Mouse (Mus musculus): Measurements from ENCODE around the gene Thbs1.
"Not testable (repeated sequence)": the region's sequence is repeated elsewhere in the genome, so short reads cannot be mapped to it uniquely, and the experiment has no call there.

Gene Thbs1

GRCm38 (mm10) chr2:118115647-118116046 lies 4.0 kb downstream of the Thbs1 start:
- DNase-seq: no peak

GRCm38 (mm10) chr2:118116180-118116579 lies 4.5 kb downstream of the Thbs1 start:
- DNase-seq: no peak

DNA sequence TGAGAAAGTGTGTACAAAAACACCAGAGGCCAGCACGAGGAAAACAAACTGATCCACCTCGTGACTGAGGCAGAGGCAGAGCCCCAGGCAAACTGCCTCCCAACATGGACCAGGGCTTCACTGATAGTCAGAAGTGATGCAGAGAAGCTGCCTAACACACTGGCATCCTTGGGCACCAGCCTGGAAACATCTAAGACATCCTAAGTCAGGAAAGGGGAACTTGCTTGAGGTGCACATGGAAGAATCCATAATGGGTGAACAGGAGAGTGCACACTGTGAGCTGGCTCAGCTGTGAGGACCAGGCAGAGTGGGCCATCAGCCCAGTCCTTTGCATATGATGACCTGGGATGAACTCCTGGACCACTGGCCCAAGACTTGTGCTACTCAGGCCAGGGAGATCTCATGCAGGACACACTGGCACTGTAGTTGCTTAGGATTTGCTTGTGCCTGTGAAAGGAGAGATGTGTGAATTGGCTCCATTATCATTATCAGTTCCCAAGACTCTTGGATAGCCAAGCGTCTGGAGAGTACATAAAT lies 5.1 kb downstream of the Thbs1 start:
- no peak for DNase-seq

DNA sequence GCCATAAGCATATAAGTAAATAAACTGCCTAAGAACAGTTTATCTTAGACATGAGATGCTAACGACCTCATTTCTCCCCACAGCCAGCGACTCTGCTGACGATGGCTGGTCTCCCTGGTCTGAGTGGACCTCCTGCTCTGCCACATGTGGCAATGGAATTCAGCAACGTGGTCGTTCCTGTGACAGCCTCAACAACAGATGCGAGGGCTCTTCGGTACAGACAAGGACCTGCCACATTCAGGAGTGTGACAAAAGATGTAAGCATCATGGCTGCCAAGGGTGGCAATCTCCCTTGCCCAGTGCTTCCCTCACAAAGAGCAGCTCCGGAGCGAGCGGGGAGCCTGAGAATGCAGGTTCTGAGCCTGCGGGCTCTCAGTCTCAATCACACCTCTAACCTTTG lies 5.7 kb downstream of the Thbs1 start:
- DNase-seq: no peak

DNA sequence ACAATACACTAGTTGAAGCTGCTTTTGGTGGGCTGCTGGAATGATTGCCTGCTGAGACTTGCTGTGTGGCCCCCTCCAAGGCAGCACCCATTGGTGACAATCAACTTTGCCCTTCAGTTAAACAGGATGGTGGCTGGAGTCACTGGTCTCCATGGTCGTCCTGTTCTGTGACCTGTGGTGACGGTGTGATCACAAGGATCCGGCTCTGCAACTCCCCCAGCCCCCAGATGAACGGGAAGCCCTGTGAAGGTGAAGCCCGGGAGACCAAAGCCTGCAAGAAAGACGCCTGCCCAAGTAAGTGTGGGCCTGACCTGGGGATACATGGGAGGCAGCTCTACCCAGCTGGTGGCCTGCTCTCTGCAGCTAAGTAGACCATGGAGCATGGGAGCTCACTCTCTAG lies 6.4 kb downstream of the Thbs1 start:
- DNase-seq: no peak

GRCm38 (mm10) chr2:118118515-118118914 lies 6.8 kb downstream of the Thbs1 start:
- no peak for DNase-seq

- DNase-seq: no peak
Observed at GRCm38 (mm10) chr2:118119684-118120083, 8.0 kb downstream of the Thbs1 start.

DNA sequence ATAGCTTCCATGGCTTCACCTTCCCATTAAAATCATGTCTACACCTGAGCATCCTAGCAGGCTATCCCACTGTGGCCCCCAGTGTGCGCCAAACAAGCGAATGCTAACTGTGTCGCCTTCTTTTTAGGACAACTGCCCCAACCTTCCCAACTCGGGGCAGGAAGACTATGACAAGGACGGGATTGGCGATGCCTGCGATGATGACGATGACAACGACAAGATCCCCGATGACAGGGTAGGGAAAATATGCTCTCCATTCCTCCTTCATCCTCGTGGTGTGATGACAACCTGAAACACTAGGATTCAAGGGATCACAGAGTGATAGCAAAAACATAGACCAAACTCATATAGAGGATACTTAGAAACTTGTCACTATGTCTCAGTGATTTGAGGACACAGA lies 8.4 kb downstream of the Thbs1 start:
- DNase-seq: no peak

DNA sequence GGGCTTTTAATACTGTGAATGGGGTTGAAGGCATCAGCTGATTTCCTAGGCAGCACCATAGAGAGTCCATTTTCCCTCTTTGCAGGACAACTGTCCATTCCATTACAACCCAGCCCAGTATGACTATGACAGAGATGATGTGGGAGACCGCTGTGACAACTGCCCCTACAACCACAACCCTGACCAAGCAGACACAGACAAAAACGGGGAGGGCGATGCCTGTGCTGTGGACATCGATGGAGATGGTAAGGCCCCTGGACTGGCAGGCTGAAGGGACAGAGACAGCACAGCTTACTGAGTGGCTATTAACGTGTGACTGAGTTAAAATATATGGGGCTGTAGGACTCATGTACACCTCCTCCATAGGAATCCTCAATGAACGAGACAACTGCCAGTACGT lies 9.1 kb downstream of the Thbs1 start:
- DNase-seq: no peak

DNA sequence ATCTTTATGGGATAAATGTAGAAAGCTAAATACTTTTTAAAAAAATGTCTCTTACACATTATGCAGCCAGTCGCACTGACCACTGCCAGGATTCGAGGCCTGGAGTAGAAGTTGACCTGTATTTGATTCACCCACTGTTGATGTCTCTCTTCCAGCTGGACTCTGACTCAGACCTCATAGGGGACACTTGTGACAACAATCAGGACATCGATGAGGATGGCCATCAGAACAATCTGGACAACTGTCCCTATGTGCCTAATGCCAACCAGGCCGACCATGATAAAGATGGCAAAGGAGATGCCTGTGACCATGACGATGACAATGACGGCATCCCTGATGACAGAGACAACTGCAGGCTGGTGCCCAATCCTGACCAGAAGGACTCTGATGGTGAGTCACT lies 10.6 kb downstream of the Thbs1 start:
- no peak for DNase-seq

GRCm38 (mm10) chr2:118123743-118124142 lies 12.1 kb downstream of the Thbs1 start:
- no peak for DNase-seq

DNA sequence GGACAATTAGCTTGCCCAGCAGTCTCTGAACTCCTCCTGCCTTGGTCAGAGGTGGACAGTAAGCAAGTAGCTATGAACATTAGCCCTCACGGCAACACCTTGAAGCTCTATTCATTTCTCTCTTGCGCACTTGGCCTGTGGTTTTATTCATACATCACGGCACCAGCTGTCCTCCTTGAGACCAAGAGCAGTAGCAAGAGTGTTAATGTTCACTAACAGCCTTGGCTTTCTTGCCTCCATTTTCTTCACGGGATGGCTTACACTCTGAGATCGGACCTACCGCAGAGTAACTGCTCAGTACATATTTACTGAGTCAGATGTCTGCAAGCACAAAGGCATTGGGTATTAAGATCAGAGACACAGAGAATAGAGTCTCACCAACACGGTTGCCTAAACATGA lies 12.8 kb downstream of the Thbs1 start:
- no peak for DNase-seq

DNA sequence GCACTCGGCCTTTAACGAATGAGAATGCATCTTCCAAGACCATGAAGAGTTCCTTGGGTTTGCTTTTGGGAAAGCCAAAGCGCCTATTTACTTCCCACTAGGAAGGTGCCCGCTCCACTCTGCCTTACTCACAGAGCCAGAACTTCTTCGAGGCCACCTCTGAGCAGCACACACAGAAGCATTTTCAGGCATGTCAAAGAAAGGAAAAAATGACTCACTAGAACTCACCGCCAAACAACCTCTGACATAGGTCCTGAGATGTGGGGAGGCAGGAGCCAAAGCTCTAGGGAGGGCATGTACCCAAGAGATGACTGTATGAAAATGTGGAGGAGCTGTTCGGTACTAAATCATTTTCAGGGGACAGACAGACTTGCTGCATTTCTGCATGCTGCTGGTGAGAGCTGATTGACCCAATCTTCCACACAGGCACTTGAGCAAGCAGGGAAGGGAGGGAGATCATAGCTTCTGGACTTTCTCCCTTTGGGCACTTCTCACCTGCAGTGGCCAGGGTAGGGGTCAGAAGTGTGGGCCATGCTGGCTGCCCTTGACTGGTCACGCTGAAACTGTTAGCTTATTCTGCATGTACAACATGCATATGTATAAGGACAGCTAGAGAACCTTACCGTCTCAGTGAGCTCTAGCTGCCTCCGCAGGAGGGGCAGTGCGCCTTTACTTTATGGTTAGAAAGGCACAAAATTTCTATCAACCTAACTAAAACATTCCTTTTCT lies 13.7 kb downstream of the Thbs1 start:
- peak; percentile 67 for DNase-seq

DNA sequence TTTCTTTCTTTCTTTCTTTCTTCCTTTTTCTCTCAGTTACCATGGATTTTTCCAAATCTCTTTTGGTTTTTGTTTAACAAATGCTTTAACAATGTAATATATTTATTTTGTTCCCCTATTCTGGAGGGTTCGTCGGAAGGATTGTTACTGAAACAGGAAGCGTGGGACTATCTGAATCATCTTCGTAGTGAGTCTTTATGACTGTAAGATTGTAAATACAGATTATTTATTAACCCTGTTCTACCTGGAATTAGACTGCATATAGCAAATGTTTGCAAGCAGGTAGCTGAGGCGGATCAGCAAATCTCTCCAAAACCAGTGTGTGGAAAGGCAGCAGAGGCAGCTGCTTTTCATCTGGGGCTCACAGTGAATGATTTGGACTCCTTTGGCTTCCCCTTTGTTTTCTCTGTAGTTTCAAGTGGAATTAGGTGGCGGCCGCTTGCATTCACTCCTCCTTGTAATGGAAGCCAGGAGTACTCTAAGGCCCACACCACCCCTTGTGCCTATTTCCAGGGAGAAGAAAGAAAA lies 14.3 kb downstream of the Thbs1 start:
- no peak for DNase-seq

DNA sequence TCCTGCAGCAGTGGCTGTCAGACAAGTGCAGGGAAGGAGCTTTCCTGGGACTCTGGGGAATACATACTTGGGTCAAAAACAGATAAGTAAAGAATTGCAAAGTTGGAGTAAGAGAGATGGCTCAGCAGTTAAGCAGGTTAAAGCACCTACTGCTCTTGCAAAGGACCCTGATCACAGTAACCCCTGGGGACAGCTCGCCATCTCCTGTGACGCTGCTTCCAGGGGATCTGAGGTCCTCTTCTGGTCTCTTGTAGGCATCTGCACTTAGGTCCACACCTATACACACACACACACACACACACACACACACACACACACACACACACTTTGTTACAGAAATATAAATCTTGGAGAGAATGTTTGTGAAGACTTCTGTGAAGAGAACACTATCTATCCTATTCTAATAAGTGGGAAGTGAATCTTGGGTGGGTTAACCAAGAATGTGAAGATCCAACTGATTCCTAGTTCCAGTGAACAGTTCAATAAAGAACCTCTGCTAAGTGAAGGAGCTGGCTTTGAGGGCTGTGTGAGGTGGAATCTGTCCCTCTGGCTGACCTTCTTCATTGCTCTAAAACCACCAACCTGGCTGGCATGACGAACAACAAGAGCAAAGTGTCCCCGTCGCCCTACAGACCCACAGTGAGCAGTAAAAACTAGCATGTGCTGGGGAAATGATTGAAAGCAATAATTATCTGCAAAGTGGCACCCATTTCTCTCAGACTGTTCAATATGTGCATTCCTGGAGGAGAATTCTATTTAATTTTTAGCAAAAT lies 16.0 kb downstream of the Thbs1 start:
- DNase-seq: no peak

DNA sequence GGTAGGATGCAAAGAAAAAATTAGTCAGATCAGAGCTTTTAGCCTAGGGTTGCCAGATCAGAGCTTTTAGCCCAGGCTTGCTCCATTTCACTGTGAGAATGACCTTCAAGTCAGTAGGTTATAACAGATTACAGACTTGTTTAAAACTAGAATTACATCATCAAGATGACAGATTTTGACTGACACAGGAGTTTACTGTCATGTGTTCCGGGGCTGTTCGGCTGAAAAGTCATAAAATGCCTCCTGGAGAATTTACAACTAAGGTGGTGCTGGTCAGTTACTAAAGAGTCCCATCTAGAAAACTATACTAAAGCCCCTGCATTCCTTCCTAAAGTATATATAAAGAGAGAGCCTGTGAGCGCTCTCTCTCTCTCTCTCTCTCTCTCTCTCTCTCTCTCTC lies 16.6 kb downstream of the Thbs1 start:
- no peak for DNase-seq

GRCm38 (mm10) chr2:118137071-118137470 lies 25.4 kb downstream of the Thbs1 start:
- DNase-seq: peak; percentile 33

DNA sequence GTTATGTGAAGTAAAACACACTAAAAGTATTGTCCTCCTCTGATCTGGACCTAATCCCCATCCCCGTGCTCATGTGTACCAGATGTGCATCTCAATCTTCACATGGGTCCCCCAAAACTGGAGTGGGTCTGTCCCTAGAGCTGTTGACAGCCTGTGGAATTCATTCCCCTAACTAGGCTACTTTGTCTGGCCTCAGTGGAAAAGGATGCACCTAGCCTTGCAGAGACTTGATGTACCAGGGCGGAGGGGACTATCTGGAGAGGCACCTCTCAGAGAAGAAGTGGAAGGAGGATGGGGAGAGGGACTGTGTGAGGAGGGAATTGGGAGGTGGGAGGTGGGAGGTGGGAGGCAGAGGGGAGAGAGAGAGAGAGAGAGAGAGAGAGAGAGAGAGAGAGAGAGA lies 26.1 kb downstream of the Thbs1 start:
- DNase-seq: no peak

DNA sequence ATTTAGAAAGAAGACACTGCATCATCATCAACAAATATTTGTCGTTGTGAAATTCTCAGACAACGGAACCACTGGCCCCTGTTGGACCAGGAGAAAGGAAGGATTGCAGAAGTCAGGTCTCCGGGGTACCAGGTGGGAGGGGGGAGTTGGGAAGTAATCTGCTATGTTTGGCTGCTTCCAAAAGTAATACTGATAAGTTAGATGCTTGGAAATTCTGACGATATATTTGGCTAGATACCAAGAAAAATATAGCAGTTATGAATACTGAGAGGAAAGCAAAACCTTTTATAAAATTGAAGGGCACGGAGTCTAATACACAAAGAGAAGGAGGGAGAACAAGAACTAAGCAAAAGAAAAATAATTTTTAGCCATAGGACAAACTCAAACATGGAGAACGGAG lies 27.6 kb downstream of the Thbs1 start:
- no peak for DNase-seq

- DNase-seq: no peak
Observed at GRCm38 (mm10) chr2:118141651-118142050, 30.0 kb downstream of the Thbs1 start.

GRCm38 (mm10) chr2:118147749-118148148 lies 36.1 kb downstream of the Thbs1 start:
- not testable (repeated sequence) for DNase-seq

- no peak for DNase-seq
Observed at GRCm38 (mm10) chr2:118148321-118149142, 36.9 kb downstream of the Thbs1 start.
